Mouse (Mus musculus) forebrain, embryonic 11.5 days (tissue): ENCODE measurements at regions not wholly inside any gene's neighbourhood (a gene's known extent, or its start where the extent isn't known, plus 50 kb on each side); places are given as distances from the start of the nearest gene placed in this dataset.
A peak's percentile ranks its signal among the peaks of the same experiment; 100 is the strongest.

Experiments
- ATAC-seq: fragments of 200-750 bp; cut with Nextera tagmentation; replicated peaks from 2 replicates; pipeline ENCODE4 v1.8.0; 2017; ENCODE audit warnings: moderate TSS enrichment; ENCODE audit not compliant: low FRiP score
- DNase-seq: peaks from one replicate; pipeline ENCODE4 v3.0.0-alpha.2; 2017; ENCODE audit warnings: low spot score
- H3K27ac ChIP-seq: fragments of 300-500 bp; sonication (generic); 2 replicates; pipeline ENCODE4 v1.5.1; 2014; ENCODE audit warnings: low read depth, low read length
- H3K27me3 ChIP-seq: fragments of 300-500 bp; sonication (generic); 2 replicates; pipeline ENCODE4 v1.6.1; 2014; ENCODE audit warnings: mild to moderate bottlenecking, low read length, mixed read lengths; ENCODE audit not compliant: control insufficient read depth, insufficient read depth
- H3K36me3 ChIP-seq: fragments of 300-500 bp; sonication (generic); 2 replicates; pipeline ENCODE4 v1.6.1; 2014; ENCODE audit warnings: mild to moderate bottlenecking, low read length, moderate library complexity, mixed read lengths; ENCODE audit not compliant: control insufficient read depth, insufficient read depth
- H3K4me1 ChIP-seq: fragments of 300-500 bp; sonication (generic); replicated peaks from 2 replicates; pipeline ENCODE4 v1.6.1; 2014; ENCODE audit warnings: low read length, mixed read lengths; ENCODE audit not compliant: control insufficient read depth, insufficient read depth
- H3K4me2 ChIP-seq: fragments of 300-500 bp; sonication (generic); 2 replicates; pipeline ENCODE4 v1.6.1; 2014; ENCODE audit warnings: low read depth, mild to moderate bottlenecking, low read length, moderate library complexity, mixed read lengths; ENCODE audit not compliant: severe bottlenecking
- H3K4me3 ChIP-seq: fragments of 300-500 bp; sonication (generic); 2 replicates; pipeline ENCODE4 v1.5.1; 2014; ENCODE audit warnings: low read depth, low read length
- H3K9ac ChIP-seq: fragments of 300-500 bp; sonication (generic); 2 replicates; pipeline ENCODE4 v1.6.1; 2014; ENCODE audit warnings: low read length
- H3K9me3 ChIP-seq: fragments of 300-500 bp; sonication (generic); 2 replicates; pipeline ENCODE4 v1.6.1; 2016; ENCODE audit warnings: low read length, mixed read lengths; ENCODE audit not compliant: control insufficient read depth
- WGBS: fragments of 180-500 bp; shearing (Covaris S2); extraction: QIAGEN DNeasy Blood & Tissue Kit; methylation state at CpG from one replicate; pipeline ENCODE4 v1.1.7; 2014; 5-methylcytosine and 5-hydroxymethylcytosine counted together

GRCm38 (mm10) chr4:106094882-106095556 is 221.0 kb upstream of the Usp24 start:
- Histone ChIP-seq H3K36me3 (no peaks in the 10 kb centered on the region), H3K4me2 (no peak overlapping the region), H3K9me3 (no peaks in the 10 kb centered on the region), H3K9ac (no peak overlapping the region), H3K4me1 (no peaks in the 10 kb centered on the region; the same call in 1 of the 2 replicates), H3K27me3 (no peaks in the 10 kb centered on the region), H3K4me3 (no peak overlapping the region), H3K27ac (no peak overlapping the region)
- 87% methylated on average over 11 of the region's 11 CpGs for WGBS
- DNase-seq (no peak), ATAC-seq (no peak)

- 64% methylated on average over 3 of the region's 3 CpGs for WGBS
- no peak overlapping the region for H3K4me2 ChIP-seq
Observed at GRCm38 (mm10) chr4:106096130-106096529, 219.9 kb upstream of the Usp24 start.

GRCm38 (mm10) chr4:106097846-106098245 is 218.2 kb upstream of the Usp24 start:
- Histone ChIP-seq H3K27ac (no peak overlapping the region), H3K9ac (no peak overlapping the region), H3K4me1 (peaks cover 11% of the 10 kb centered on the region), H3K36me3 (no peaks in the 10 kb centered on the region), H3K9me3 (no peaks in the 10 kb centered on the region), H3K27me3 (no peaks in the 10 kb centered on the region), H3K4me2 (no peak overlapping the region), H3K4me3 (no peak overlapping the region)
- ATAC-seq, result no peak
- DNase-seq, result no peak
- 87% methylated on average over 1 of the region's 1 CpGs for WGBS

More at GRCm38 (mm10) chr4:106096130-106096529, 219.9 kb upstream of the Usp24 start:
- H3K9ac ChIP-seq, result no peak overlapping the region
- no peak overlapping the region for H3K4me3 ChIP-seq
- ATAC-seq, result no peak
- H3K36me3 ChIP-seq, result no peaks in the 10 kb centered on the region
- no peak overlapping the region for H3K27ac ChIP-seq
- H3K9me3 ChIP-seq, result no peaks in the 10 kb centered on the region
- DNase-seq, result no peak
- peaks cover 2% of the 10 kb centered on the region; the same call in 1 of the 2 replicates for H3K4me1 ChIP-seq
- H3K27me3 ChIP-seq, result no peaks in the 10 kb centered on the region

GRCm38 (mm10) chr4:106100211-106101025 is 215.6 kb upstream of the Usp24 start:
- no peaks in the 10 kb centered on the region for H3K9me3 ChIP-seq
- ATAC-seq (no peak), DNase-seq (no peak)
- WGBS, result 46% methylated on average over 11 of the region's 11 CpGs
- H3K4me3 ChIP-seq, result no peak overlapping the region
- no peak overlapping the region for H3K27ac ChIP-seq
- no peaks in the 10 kb centered on the region for H3K36me3 ChIP-seq
- H3K4me2 ChIP-seq, result no peak overlapping the region
- H3K27me3 ChIP-seq, result no peaks in the 10 kb centered on the region
- no peak overlapping the region for H3K9ac ChIP-seq
- H3K4me1 ChIP-seq, result peaks cover 11% of the 10 kb centered on the region

- H3K36me3 ChIP-seq, result no peaks in the 10 kb centered on the region
- H3K4me1 ChIP-seq, result peaks cover 11% of the 10 kb centered on the region
- no peaks in the 10 kb centered on the region for H3K27me3 ChIP-seq
- H3K4me2 ChIP-seq, result no peak overlapping the region
- no peak overlapping the region for H3K4me3 ChIP-seq
- H3K9me3 ChIP-seq, result no peaks in the 10 kb centered on the region
- ATAC-seq (0 out of 2 replicates have a peak, but pooled peaks have one; percentile 22), DNase-seq (no peak)
- WGBS, result 48% methylated on average over 5 of the region's 5 CpGs
- peak overlapping the region; percentile 37; the same call in 1 of the 2 replicates for H3K27ac ChIP-seq
- no peak overlapping the region for H3K9ac ChIP-seq
Observed at GRCm38 (mm10) chr4:106101904-106102303, 214.1 kb upstream of the Usp24 start.

- 13% methylated on average over 7 of the region's 7 CpGs for WGBS
- ATAC-seq (peak; percentile 79), DNase-seq (peak; percentile 63)
- Histone ChIP-seq H3K36me3 (no peaks in the 10 kb centered on the region), H3K4me3 (no peak overlapping the region), H3K27ac (0 out of 2 replicates have a peak overlapping the region, but pooled peaks have one; percentile 37), H3K27me3 (no peaks in the 10 kb centered on the region), H3K9ac (no peak overlapping the region), H3K9me3 (no peaks in the 10 kb centered on the region), H3K4me1 (peaks cover 11% of the 10 kb centered on the region), H3K4me2 (no peak overlapping the region)
Observed at GRCm38 (mm10) chr4:106102451-106102977, 213.5 kb upstream of the Usp24 start.

- Histone ChIP-seq H3K36me3 (no peaks in the 10 kb centered on the region), H3K4me2 (no peak overlapping the region), H3K4me3 (no peak overlapping the region), H3K27ac (no peak overlapping the region), H3K27me3 (no peaks in the 10 kb centered on the region), H3K9me3 (no peaks in the 10 kb centered on the region), H3K9ac (no peak overlapping the region), H3K4me1 (peaks cover 11% of the 10 kb centered on the region)
- DNase-seq, result peak; percentile 55
- no peak for ATAC-seq
- WGBS, result 75% methylated on average over 11 of the region's 11 CpGs
Observed at GRCm38 (mm10) chr4:106103750-106104635, 212.0 kb upstream of the Usp24 start.

GRCm38 (mm10) chr4:106112981-106113380 is 203.0 kb upstream of the Usp24 start:
- Histone ChIP-seq H3K9me3 (no peaks in the 10 kb centered on the region), H3K4me1 (no peaks in the 10 kb centered on the region), H3K27me3 (no peaks in the 10 kb centered on the region), H3K4me3 (no peak overlapping the region), H3K9ac (no peak overlapping the region), H3K4me2 (no peak overlapping the region), H3K27ac (no peak overlapping the region), H3K36me3 (no peaks in the 10 kb centered on the region)
- ATAC-seq (no peak), DNase-seq (no peak)
